Mouse (Mus musculus) liver, embryonic 16.5 days (tissue): Measurements from ENCODE around the gene Serhl. TPM values are rescaled to one million over a fixed set of nuclear protein-coding genes. Genes with fewer than 3 reads are reported as not detected.
"Not testable (repeated sequence)": the region's sequence is repeated elsewhere in the genome, so short reads cannot be mapped to it uniquely, and the experiment has no call there.

Source experiments
- ATAC-seq: fragments of 200-750 bp; cut with Nextera tagmentation; 2 replicates; pipeline ENCODE4 v1.8.0; 2017; ENCODE audit warnings: low read depth, mild to moderate bottlenecking, moderate number of reproducible peaks, moderate library complexity
- H3K27ac ChIP-seq: fragments of 300-500 bp; sonication (generic); 2 replicates; pipeline ENCODE4 v1.5.1; 2014; ENCODE audit warnings: mild to moderate bottlenecking, low read length
- H3K27me3 ChIP-seq: fragments of 300-500 bp; sonication (generic); 2 replicates; pipeline ENCODE4 v1.6.1; 2014; ENCODE audit warnings: low read depth, low read length, mixed read lengths; ENCODE audit not compliant: control insufficient read depth, insufficient read depth
- H3K36me3 ChIP-seq: fragments of 300-500 bp; sonication (generic); 2 replicates; pipeline ENCODE4 v1.6.1; 2014; ENCODE audit warnings: mild to moderate bottlenecking; ENCODE audit not compliant: control insufficient read depth, insufficient read depth
- H3K4me1 ChIP-seq: fragments of 300-500 bp; sonication (generic); 2 replicates; pipeline ENCODE4 v1.6.1; 2014; ENCODE audit warnings: low read depth, low read length, mixed read lengths; ENCODE audit not compliant: control insufficient read depth
- H3K4me2 ChIP-seq: fragments of 300-500 bp; sonication (generic); 2 replicates; pipeline ENCODE4 v1.6.1; 2014; ENCODE audit warnings: low read depth, low read length, mixed read lengths
- H3K4me3 ChIP-seq: fragments of 300-500 bp; sonication (generic); 2 replicates; pipeline ENCODE4 v1.5.1; 2014; ENCODE audit warnings: low read depth, mild to moderate bottlenecking, low read length
- H3K9ac ChIP-seq: fragments of 300-500 bp; sonication (generic); 2 replicates; pipeline ENCODE4 v1.6.1; 2014; ENCODE audit warnings: low read depth, low read length
- H3K9me3 ChIP-seq: fragments of 300-500 bp; sonication (generic); replicated peaks from 2 replicates; pipeline ENCODE4 v1.6.1; 2016; ENCODE audit warnings: low read length; ENCODE audit not compliant: control insufficient read depth
- whole genome bisulfite sequencing: fragments of 180-500 bp; shearing (Covaris S2); extraction: QIAGEN DNeasy Blood & Tissue Kit; methylation state at CpG from one replicate; pipeline ENCODE4 v1.1.7; 2014; ENCODE audit not compliant: insufficient replicate concordance; 5-methylcytosine and 5-hydroxymethylcytosine counted together
- polyA plus RNA-seq: library from polyadenylated mRNA; unstranded; fragments of >200 nt; fragmentation: Nextera tagmentation; extraction: Ambion mirVana; gene quantifications from 2 replicates; pipeline ENCODE4 v1.2.1, GENCODE M21; 2015

Serhl gene
- polyA plus RNA-seq, 1 experiment from 2014 or later: 16.6 TPM

DNA sequence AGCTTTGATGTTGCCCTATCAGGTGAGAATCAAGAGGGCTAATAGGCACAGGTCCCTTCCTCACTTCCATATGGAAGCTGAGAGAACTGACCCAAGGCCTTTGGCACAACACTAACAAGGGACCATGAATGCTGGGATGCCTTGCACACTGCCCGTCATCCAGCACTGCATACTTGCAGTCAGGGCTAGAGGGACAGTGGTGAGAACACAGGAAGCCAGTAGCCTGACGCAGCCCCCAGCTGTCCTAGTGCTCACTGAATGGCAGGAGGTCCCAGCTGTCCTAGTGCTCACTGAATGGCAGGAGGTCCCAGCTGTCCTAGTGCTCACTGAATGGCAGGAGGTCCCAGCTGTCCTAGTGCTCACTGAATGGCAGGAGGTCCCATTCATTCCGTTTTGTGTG, 37.7 kb downstream of the Serhl start:
- peaks cover 52% of the 10 kb centered on the region for H3K36me3 ChIP-seq
- not testable (repeated sequence) for H3K4me1 ChIP-seq, H3K4me2 ChIP-seq, H3K4me3 ChIP-seq, ATAC-seq, H3K27ac ChIP-seq, H3K27me3 ChIP-seq, H3K9ac ChIP-seq, H3K9me3 ChIP-seq
- 79% methylated on average over 3 of the region's 3 CpGs for WGBS

DNA sequence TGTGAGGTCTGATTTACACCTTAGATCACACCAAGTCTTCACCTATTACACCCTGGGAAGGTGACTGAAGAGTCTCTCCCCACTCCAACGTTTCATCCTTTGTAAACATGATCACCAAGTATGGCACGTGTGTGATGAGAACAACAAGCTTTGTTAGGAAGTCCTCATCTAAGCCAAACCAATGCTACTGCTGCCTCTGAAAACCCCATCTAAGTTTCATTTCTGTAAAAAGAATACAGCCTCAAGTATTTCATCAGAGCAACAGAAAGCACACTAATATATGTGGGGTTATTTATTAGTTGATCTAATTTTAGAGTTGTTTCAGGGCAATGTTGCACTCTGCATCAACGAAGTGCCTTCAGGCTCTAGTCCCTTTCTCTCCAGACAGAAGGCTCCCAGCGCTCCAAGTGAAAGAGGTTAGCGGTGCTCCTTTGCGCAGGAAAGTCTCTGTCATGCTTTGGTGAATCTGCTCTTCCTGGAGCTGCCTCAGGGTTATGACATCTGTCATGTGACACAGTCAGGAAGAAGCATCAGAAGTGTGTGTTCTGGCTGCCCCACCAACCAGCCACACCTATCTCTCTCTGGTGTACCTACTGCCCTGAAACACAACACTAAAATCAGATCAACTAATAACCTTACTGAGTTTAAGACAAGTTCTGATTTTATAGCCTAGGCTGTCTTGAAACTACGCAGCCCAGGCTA, 40.4 kb downstream of the Serhl start:
- H3K27me3 ChIP-seq: no peaks in the 10 kb centered on the region
- no peak overlapping the region for H3K4me3 ChIP-seq
- no peak for ATAC-seq
- H3K27ac ChIP-seq: no peak overlapping the region
- H3K36me3 ChIP-seq: peaks cover 69% of the 10 kb centered on the region
- H3K4me2 ChIP-seq: no peak overlapping the region
- 85% methylated on average over 7 of the region's 7 CpGs for WGBS
- H3K4me1 ChIP-seq: no peaks in the 10 kb centered on the region
- H3K9me3 ChIP-seq: no peaks in the 10 kb centered on the region
- H3K9ac ChIP-seq: no peak overlapping the region

DNA sequence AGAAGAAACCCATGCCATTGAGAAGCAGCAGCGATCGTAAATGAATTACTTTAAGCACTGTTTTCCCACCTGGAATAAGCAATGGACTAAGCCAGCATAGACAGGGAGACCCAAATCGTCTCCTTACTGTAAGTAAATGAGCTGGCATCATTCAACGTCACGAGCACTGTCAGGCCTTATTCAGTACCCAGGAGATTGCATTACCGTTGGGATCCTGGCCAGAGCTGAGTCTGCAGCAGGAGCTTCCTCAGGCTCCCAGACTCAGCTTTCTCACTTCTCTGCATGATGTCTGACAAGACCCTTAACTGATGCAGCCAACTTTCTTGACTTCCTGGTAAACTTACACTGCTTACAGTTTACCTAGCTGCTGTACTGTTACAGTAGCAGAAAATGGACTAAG, 45.4 kb downstream of the Serhl start:
- peaks cover 59% of the 10 kb centered on the region for H3K36me3 ChIP-seq
- ATAC-seq: no peak

DNA sequence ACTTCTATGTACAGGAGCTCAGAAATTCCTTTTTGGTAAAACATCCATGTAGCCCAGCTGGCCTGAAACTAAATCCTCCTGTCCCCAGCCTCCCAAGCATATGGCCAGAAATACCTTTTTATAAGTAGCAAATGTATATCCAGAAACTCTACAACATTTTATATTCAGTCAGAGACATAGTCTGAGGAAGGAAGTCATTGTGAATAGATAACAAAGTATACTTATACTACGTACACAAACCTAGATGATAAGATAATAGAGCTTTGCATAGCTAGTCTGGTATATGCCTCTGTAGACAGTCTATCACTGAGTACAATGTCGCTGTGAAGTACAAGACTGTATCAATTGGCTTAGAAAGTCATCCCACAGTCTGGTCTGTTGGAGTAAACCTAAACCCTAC, 46.3 kb downstream of the Serhl start:
- Histone ChIP-seq H3K27me3 (no peaks in the 10 kb centered on the region), H3K4me1 (peaks cover 2% of the 10 kb centered on the region; the same call in 1 of the 2 replicates), H3K36me3 (peaks cover 51% of the 10 kb centered on the region), H3K27ac (no peak overlapping the region), H3K9me3 (no peaks in the 10 kb centered on the region), H3K4me3 (no peak overlapping the region), H3K9ac (no peak overlapping the region), H3K4me2 (no peak overlapping the region)
- no peak for ATAC-seq
- 44% methylated on average over 2 of the region's 2 CpGs for WGBS

More for the DNA sequence above, 45.4 kb downstream of the Serhl start:
- Histone ChIP-seq H3K4me2 (no peak overlapping the region), H3K27ac (no peak overlapping the region), H3K4me3 (no peak overlapping the region), H3K9me3 (no peaks in the 10 kb centered on the region), H3K27me3 (no peaks in the 10 kb centered on the region), H3K9ac (no peak overlapping the region), H3K4me1 (no peaks in the 10 kb centered on the region)
- 88% methylated on average over 6 of the region's 6 CpGs for WGBS

DNA sequence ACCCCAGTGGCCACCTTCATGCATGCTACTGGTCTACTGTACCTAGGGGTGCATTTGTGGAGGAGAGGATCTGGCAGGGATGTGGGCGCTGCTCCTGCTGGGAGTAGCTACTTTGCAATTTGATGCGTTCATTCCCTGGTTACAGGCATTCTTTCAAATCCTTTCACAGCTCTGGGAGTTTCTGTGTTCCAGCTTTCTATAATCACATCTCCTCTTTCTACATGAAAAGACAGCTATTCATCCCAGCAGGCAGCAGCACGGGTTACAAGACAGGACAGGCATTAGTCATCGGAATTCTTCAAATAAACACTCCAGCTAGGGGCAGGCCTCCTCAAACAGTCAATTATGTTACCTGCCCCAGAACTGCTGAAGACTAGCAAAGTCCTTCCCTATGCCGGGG, 53.6 kb downstream of the Serhl start:
- no peak overlapping the region for H3K4me2 ChIP-seq
- no peak overlapping the region for H3K9ac ChIP-seq
- peaks cover 13% of the 10 kb centered on the region for H3K4me1 ChIP-seq
- no peaks in the 10 kb centered on the region for H3K9me3 ChIP-seq
- 80% methylated on average over 5 of the region's 5 CpGs for WGBS
- peaks cover 16% of the 10 kb centered on the region for H3K36me3 ChIP-seq
- ATAC-seq: no peak
- H3K4me3 ChIP-seq: no peak overlapping the region
- H3K27me3 ChIP-seq: no peaks in the 10 kb centered on the region
- H3K27ac ChIP-seq: no peak overlapping the region

DNA sequence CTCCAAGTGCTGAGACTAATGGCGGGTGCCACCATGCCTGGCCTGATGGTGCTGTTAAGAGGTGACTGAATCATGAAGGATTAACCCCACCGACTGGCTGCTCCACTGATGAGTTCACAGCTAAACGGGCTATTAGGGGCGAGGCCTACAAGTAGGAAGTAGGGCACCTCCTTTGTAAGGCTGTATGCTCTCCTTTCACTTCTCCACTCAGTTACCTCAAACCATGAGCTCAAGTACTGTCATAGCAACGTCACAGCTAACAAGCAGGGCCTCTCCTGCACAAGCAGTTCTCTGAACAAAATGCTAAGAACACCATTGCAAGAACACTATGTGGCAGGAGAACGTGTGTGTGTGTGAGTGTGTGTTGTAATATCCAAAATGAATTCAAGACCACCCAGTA, 56.2 kb downstream of the Serhl start:
- peaks cover 22% of the 10 kb centered on the region for H3K4me1 ChIP-seq
- no peaks in the 10 kb centered on the region for H3K27me3 ChIP-seq
- H3K4me2 ChIP-seq: no peak overlapping the region
- no peaks in the 10 kb centered on the region for H3K9me3 ChIP-seq
- no peak overlapping the region for H3K27ac ChIP-seq
- WGBS: 75% methylated on average over 6 of the region's 6 CpGs
- H3K36me3 ChIP-seq: peaks cover 10% of the 10 kb centered on the region
- no peak overlapping the region for H3K4me3 ChIP-seq
- no peak for ATAC-seq
- H3K9ac ChIP-seq: no peak overlapping the region

DNA sequence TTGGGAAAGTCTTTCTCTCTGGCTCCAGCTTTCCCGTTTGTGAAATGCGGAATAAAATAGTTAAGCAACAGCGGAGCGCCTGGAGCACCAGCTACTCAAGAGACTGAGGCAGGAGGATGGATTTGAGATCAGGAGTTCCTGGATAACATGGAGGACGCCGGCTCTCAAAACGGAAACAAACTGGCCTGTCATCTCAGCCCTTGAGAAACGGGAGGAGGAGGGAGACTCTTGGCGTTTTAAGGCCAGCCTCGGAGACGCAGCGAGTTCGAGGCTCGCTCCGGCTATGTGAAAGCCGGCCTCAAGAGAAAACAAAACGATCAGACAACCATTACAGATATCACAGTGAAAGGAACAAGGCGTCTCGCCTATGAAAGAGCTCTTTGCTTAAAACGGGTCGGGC, 59.1 kb downstream of the Serhl start:
- H3K4me1 ChIP-seq: peaks cover 19% of the 10 kb centered on the region
- peaks cover 15% of the 10 kb centered on the region for H3K36me3 ChIP-seq
- peak overlapping the region; percentile 98 for H3K9ac ChIP-seq
- WGBS: 2% methylated on average over 21 of the region's 21 CpGs
- H3K4me3 ChIP-seq: peak overlapping the region; percentile 99
- no peaks in the 10 kb centered on the region for H3K9me3 ChIP-seq
- H3K4me2 ChIP-seq: peak overlapping the region; percentile 93
- ATAC-seq: no peak
- no peaks in the 10 kb centered on the region for H3K27me3 ChIP-seq
- H3K27ac ChIP-seq: peak overlapping the region; percentile 99

DNA sequence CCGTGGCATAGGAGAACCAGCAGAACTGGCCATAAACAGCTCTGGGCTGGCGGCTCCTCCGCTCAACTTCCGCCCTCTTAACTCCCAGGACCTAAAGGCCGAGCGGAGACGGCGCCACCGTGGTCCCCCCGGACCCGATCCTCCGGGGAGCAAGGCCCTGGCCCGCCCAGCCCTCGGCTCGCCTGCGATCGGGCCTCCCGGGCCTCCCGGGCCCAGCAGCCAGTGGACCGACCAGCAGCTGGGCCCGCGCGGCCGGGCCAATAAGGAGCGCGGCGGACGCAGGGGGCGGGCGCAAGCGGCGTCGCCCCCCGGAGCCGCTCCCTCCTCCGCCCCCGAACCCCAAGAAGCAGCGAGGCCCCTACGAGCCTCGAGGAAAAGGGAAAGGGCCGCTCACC, 59.5 kb downstream of the Serhl start:
- H3K9me3 ChIP-seq: no peaks in the 10 kb centered on the region
- H3K4me3 ChIP-seq: peak overlapping the region; percentile 99
- H3K4me2 ChIP-seq: peak overlapping the region; percentile 93
- H3K4me1 ChIP-seq: peaks cover 19% of the 10 kb centered on the region
- no peaks in the 10 kb centered on the region for H3K27me3 ChIP-seq
- H3K36me3 ChIP-seq: peaks cover 18% of the 10 kb centered on the region
- peak overlapping the region; percentile 98 for H3K9ac ChIP-seq
- H3K27ac ChIP-seq: peak overlapping the region; percentile 99
- under 1% methylated on average over 38 of the region's 41 CpGs for WGBS
- peak; percentile 86 for ATAC-seq

DNA sequence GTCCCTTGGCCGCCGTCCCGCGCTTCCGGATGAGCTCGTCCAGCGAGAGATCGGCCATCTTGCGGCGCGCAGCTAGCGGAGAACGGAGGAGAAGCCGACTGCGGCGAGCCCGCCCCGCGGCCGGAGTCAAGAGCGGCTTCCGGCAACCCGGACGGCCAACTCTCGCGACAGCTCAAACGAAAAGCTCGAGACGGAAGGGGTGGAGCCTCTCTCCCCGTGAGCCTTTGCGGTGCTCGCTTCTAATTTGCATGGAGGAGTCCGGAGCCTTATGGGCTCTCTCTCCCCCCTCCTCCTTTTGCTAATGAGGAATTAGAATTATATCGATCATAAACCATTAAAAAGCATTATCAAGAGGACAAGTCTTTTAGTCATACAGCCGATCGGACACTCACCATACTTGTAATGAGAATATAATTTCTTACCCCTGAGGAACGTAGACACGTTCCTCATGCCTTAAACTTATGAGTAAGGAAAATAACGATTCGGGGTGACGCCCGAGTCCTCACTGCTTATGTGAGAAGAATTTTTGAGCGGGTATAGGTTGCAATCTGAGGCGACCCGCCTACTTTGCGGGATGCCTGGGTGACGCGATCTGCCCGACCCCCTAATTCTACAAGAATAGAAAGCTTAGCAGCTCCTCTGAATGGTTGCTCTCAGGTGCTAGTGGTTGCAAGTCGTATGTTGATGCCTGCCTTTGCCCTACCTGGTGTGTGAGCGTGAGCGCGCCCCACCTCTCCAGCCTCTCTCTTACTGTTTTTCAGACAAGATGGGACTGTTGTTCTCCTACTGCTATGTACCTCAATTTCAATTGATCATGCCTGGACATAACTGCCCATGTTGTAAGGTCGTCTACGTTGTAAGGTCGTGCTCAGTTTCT, 60.1 kb downstream of the Serhl start, which contains the start of gene Poldip3:
Gene Poldip3, minus strand, starts transcription at position 189 of the 877 bp plus-strand sequence.
- Histone ChIP-seq H3K27ac (peak within 1 kb of the TSS; percentile 99), H3K9me3 (no peaks in the 10 kb centered on the region), H3K4me1 (peaks cover 19% of the 10 kb centered on the region), H3K9ac (peak within 1 kb of the TSS; percentile 98), H3K4me2 (peak within 1 kb of the TSS; percentile 93), H3K27me3 (no peaks in the 10 kb centered on the region), H3K4me3 (peak within 1 kb of the TSS; percentile 99), H3K36me3 (peaks cover 22% of the 10 kb centered on the region)
- ATAC-seq: peak; percentile 86
- under 1% methylated on average over 56 of the region's 56 CpGs for WGBS
